Mouse (Mus musculus) adrenal gland, adult 18-20 months (tissue): Measurements from ENCODE around the gene Sacs. TPM values are rescaled to one million over a fixed set of nuclear protein-coding genes. Genes with fewer than 3 reads are reported as not detected.
"Not testable (repeated sequence)": the region's sequence is repeated elsewhere in the genome, so short reads cannot be mapped to it uniquely, and the experiment has no call there.

Source experiments
- DNase-seq, 2 experiments: peaks; one replicate each; pipeline ENCODE4 v3.0.0; 2021 to 2022; ENCODE audit warnings: low spot score in 2 of 2
- long read RNA-seq, 2 experiments: library from polyadenylated mRNA; stranded (forward); transcript quantifications; one replicate each; pipeline ENCODE4 v2.0.0; 2021
- total RNA-seq, 2 experiments: library from RNA; stranded (reverse); gene quantifications; 1 replicate in 1 of 2; 2 replicates in 1 of 2; pipeline ENCODE4 v1.2.3; 2021

Sacs gene
- 1 to 10 TPM; 4.9 to 6.6 TPM for total RNA-seq
- long read RNA-seq, experiment 1: 0 reads
- long read RNA-seq, experiment 2, partial matches to known transcripts: 0 of 1 reads
- long read RNA-seq, experiment 2, other reads (novel, unspliced or antisense): 1 of 1 reads

GRCm38 (mm10) chr14:61137994-61138726 is at the start of gene Sacs:
TSS of gene Sacs (plus strand) at chr14:61138457.
- peak in 1 of 2 experiments; percentile 6 for DNase-seq

GRCm38 (mm10) chr14:61090955-61091354 is 47.3 kb upstream of the Sacs start:
- no peak for DNase-seq

- DNase-seq: no peak
These were observed 46.2 kb upstream of the Sacs start for GRCm38 (mm10) chr14:61092073-61092472.

- DNase-seq: no peak
These were observed 40.2 kb upstream of the Sacs start for GRCm38 (mm10) chr14:61097974-61098625.

- no peak for DNase-seq
These were observed 37.5 kb upstream of the Sacs start for GRCm38 (mm10) chr14:61100736-61101135.

- no peak for DNase-seq
These were observed 31.9 kb upstream of the Sacs start for GRCm38 (mm10) chr14:61106404-61106803.

- no peak for DNase-seq
These were observed 29.6 kb upstream of the Sacs start for GRCm38 (mm10) chr14:61108625-61109024.

GRCm38 (mm10) chr14:61112404-61112803 is 25.9 kb upstream of the Sacs start:
- peak; percentile 74 for DNase-seq

GRCm38 (mm10) chr14:61124755-61125154 is 13.5 kb upstream of the Sacs start:
- no peak for DNase-seq

GRCm38 (mm10) chr14:61125201-61125600 is 13.1 kb upstream of the Sacs start:
- DNase-seq: no peak

- not testable (repeated sequence) for DNase-seq
These were observed 10.9 kb upstream of the Sacs start for GRCm38 (mm10) chr14:61127365-61127764.

- DNase-seq: no peak
These were observed 9.2 kb upstream of the Sacs start for GRCm38 (mm10) chr14:61128961-61129507.

GRCm38 (mm10) chr14:61132556-61132955 is 5.7 kb upstream of the Sacs start:
- DNase-seq: no peak

- DNase-seq: no peak
These were observed 3.8 kb upstream of the Sacs start for GRCm38 (mm10) chr14:61134381-61135030.

- DNase-seq: no peak
These were observed 847 bp upstream of the Sacs start for GRCm38 (mm10) chr14:61137410-61137809.

GRCm38 (mm10) chr14:61138727-61139067 is 440 bp downstream of the Sacs start:
- DNase-seq: no peak

- no peak for DNase-seq
These were observed 5.1 kb downstream of the Sacs start for GRCm38 (mm10) chr14:61143358-61143757.

- peak in 1 of 2 experiments; percentile 26 for DNase-seq
These were observed 5.6 kb downstream of the Sacs start for GRCm38 (mm10) chr14:61143869-61144268.

GRCm38 (mm10) chr14:61150416-61150815 is 12.2 kb downstream of the Sacs start:
- not testable (repeated sequence) for DNase-seq

- DNase-seq: no peak
These were observed 16.8 kb downstream of the Sacs start for GRCm38 (mm10) chr14:61154900-61155585.

- DNase-seq: no peak
These were observed 17.4 kb downstream of the Sacs start for GRCm38 (mm10) chr14:61155687-61156086.
